Mouse (Mus musculus) urinary bladder, postnatal 0 days (tissue): Measurements from ENCODE around the gene Camkk2. TPM values are rescaled to one million over a fixed set of nuclear protein-coding genes. Genes with fewer than 3 reads are reported as not detected.

ENCODE experiments used
- microRNA-seq: library from miRNA; unstranded; fragments of <30 nt; microRNA quantifications from one replicate; pipeline ENCODE4, GENCODE M21; 2016
- polyA plus RNA-seq: library from polyadenylated mRNA; unstranded; fragments of >200 nt; fragmentation: Nextera tagmentation; extraction: Ambion mirVana; gene quantifications from 2 replicates; pipeline ENCODE4 v1.2.1, GENCODE M21; 2015

The Camkk2 gene
- polyA plus RNA-seq = 28.3 TPM in 2 replicates

DNA sequence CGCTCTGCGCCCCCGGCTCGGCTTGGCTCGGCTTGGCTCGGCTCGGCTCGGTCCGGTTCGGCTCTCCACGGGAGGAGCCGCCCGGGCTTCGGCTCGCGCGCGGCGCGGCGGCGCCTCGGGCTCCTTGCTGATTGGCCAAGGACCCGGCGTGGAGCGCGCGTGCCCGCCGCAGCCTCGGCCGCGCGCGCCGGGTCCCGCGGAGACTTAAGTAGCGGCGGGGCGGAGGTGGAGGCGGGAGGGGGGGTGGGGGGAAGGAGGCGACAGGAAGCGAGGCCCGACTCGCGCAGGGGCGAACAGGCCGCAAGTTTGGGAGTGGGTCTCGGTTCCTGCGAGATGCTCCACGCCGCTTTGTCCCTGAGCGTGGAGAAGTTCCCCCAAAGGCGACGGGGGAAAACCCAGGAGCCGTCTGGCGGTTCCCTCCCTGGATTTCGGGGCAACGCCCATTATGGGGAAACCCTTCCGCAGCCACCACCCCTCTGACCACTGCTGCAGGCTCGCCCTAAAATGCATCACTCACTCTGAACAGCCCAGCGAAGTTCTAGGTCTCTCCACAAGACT lies at the start of gene Camkk2:
Camkk2 (minus strand) TSS at position 133 of the 558 bp plus-strand sequence.

DNA sequence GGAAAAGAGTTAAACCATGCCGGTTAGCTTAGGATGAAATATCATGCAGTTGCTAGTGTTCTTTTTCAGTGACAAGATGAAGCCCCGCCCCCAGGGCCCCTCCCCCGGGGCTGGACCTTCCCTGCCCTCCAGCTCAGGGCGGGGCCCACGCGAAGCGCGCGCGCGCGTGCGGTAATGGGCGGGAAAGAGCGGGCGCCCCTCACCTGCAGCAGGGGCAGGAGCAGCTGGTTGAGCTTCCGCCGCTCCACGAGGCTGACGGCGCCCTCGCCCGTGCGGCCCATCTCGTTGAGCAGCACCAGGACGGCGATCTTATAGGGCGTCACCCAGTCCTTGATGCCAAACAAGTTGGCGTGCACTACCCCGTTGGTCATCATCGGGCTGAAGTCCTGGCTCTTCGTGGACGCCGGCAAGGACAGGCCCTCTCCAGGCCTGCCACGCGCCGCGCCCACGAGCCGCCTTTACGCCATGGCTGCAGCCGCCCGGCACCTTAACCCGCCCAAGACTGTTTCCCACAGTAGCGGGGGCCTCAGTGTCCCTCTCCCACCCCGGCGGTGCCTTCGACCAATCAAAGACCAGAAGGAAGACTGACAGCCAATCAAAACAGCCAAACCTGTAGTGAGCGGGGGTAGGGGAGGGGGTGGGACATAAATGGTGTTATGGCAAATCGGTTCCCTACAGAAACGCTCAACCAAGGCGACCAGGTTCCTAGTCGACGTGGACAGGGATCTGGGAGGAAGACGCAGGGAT lies 41.7 kb upstream of the Camkk2 start, which contains the start of gene Anapc5:
Anapc5 (minus strand) TSS at position 563 of the 747 bp plus-strand sequence.

DNA sequence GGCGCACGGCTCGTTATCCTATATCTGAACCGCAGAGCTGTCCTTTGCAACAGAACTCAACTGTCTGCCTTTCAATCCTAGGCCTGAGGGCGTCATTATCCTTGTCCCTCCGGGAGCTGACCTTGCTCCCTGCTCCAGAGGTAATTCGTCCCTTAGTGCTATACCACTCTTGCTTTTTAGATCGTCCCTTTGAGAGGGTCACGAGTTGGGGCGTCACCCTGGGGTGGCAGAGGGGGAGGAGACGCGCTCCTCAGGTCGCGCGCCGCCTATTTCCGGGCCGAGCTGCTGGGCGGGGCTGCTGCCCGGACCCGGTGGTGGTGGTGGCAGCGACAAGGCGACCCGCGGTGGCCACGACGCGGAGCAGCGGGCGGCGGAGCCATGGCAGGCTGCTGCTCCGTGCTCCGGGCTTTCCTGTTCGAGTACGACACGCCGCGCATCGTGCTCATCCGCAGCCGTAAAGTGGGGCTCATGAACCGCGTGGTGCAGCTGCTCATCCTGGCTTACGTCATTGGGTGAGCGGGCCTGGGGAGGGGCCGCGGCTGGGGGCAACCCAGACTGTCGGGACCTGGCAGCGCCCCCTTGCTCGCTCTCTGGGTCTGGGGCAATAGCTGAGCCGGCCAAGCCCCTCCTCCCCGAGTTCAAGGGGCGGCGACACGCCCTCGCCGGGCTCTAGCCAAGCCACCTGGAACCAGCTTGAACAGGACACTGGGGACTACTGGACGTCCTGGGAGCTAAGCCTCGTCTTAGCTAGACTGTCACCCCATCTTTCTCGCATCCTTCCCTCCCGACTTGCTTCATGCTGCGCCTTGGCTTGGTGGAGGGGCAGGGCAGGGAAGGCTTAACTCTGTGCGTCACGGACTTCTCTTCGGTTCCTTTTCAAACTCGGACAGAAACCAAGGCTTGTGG lies 71.7 kb downstream of the Camkk2 start, which contains the start of gene P2rx4:
P2rx4 (plus strand) TSS at position 269 of the 906 bp plus-strand sequence.

Small RNA genes lying within 50 kb of the gene (microRNA-seq; reads per million reads assigned to microRNA genes)
- gene Mir8115 = not detected

Other genes with a start within 250 kb of the Camkk2 start
- 19.3 and 21.8 TPM in 2 replicates for gene Ift81, start 164.9 kb downstream of the Camkk2 start, polyA plus RNA-seq
- 4.2 and 5.2 TPM in 2 replicates for gene P2rx7, start 135.5 kb downstream of the Camkk2 start, polyA plus RNA-seq
- gene P2rx4, start 71.9 kb downstream of the Camkk2 start, polyA plus RNA-seq = 27.4 and 30.4 TPM in 2 replicates
- gene Anapc5, start 41.9 kb upstream of the Camkk2 start, polyA plus RNA-seq = 191 and 230 TPM in 2 replicates
- 30.6 and 40.5 TPM in 2 replicates for gene Rnf34, start 70.6 kb upstream of the Camkk2 start, polyA plus RNA-seq
- gene Kdm2b, start 210.4 kb upstream of the Camkk2 start, polyA plus RNA-seq = 15.1 and 16.0 TPM in 2 replicates
- gene Orai1, start 235.7 kb upstream of the Camkk2 start, polyA plus RNA-seq = 22.4 and 23.5 TPM in 2 replicates